Mouse (Mus musculus) stomach, embryonic 16.5 days (tissue): Measurements from ENCODE around the gene Pdhx. TPM values are rescaled to one million over a fixed set of nuclear protein-coding genes. Genes with fewer than 3 reads are reported as not detected.

Source experiments
- ATAC-seq: fragments of 200-750 bp; cut with Nextera tagmentation; 2 replicates; pipeline ENCODE4 v1.8.0; 2017; ENCODE audit warnings: moderate number of reproducible peaks, moderate TSS enrichment; ENCODE audit not compliant: insufficient read depth, low FRiP score
- H3K27ac ChIP-seq: fragments of 300-500 bp; sonication (generic); 2 replicates; pipeline ENCODE4 v1.5.1; 2014; ENCODE audit warnings: low read length
- H3K27me3 ChIP-seq: fragments of 300-500 bp; sonication (generic); 2 replicates; pipeline ENCODE4 v1.6.1; 2014; ENCODE audit warnings: low read length, control low read depth, mixed read lengths; ENCODE audit not compliant: control insufficient read depth, insufficient read depth
- H3K36me3 ChIP-seq: fragments of 300-500 bp; sonication (generic); 2 replicates; pipeline ENCODE4 v1.6.1; 2014; ENCODE audit warnings: low read length; ENCODE audit not compliant: control insufficient read depth, insufficient read depth
- H3K4me1 ChIP-seq: fragments of 300-500 bp; sonication (generic); 2 replicates; pipeline ENCODE4 v1.6.1; 2014; ENCODE audit warnings: low read length, control low read depth, mixed read lengths; ENCODE audit not compliant: control insufficient read depth, insufficient read depth
- H3K4me2 ChIP-seq: fragments of 300-500 bp; sonication (generic); 2 replicates; pipeline ENCODE4 v1.6.1; 2014; ENCODE audit warnings: low read depth, low read length, mixed read lengths
- H3K4me3 ChIP-seq: fragments of 300-500 bp; sonication (generic); replicated peaks from 2 replicates; pipeline ENCODE4 v1.5.1; 2014; ENCODE audit warnings: mild to moderate bottlenecking, low read length
- H3K9ac ChIP-seq: fragments of 300-500 bp; sonication (generic); 2 replicates; pipeline ENCODE4 v1.6.1; 2014; ENCODE audit warnings: low read length
- H3K9me3 ChIP-seq: fragments of 300-500 bp; sonication (generic); replicated peaks from 2 replicates; pipeline ENCODE4 v1.6.1; 2016; ENCODE audit warnings: low read length, control low read depth; ENCODE audit not compliant: control insufficient read depth
- WGBS: fragments of 180-500 bp; shearing (Covaris S2); extraction: QIAGEN DNeasy Blood & Tissue Kit; methylation state at CpG from one replicate; pipeline ENCODE4 v1.1.7; 2014; 5-methylcytosine and 5-hydroxymethylcytosine counted together
- polyA plus RNA-seq: library from polyadenylated mRNA; unstranded; fragments of >200 nt; fragmentation: Nextera tagmentation; extraction: Ambion mirVana; gene quantifications from 2 replicates; pipeline ENCODE4 v1.2.1, GENCODE M21; 2015

Pdhx gene
- polyA plus RNA-seq, 1 experiment from 2014 or later: 39.6 TPM

DNA sequence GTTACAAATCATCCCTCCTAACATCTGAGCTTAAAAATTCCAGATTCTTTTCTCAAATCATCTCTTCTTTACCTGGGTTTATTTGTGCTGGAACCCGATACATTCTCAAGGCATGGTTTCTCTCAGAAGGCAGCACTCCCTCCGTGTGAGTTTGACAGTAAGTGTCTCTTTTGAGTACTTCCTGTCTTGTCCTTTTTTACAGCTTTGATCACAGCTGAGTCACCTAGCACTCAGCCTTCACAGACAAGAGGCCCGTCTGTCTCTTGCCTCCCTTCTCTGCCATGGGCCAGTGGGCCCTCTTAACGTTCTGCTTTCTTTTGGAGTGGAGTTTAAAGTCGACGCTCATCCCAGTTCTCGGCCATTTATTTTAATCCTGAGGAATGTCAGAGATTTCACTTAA is 68.7 kb downstream of the Pdhx start:
- Histone ChIP-seq H3K4me1 (no peaks in the 10 kb centered on the region), H3K27ac (no peak overlapping the region), H3K36me3 (no peaks in the 10 kb centered on the region), H3K9me3 (no peaks in the 10 kb centered on the region), H3K4me3 (no peak overlapping the region), H3K4me2 (no peak overlapping the region), H3K9ac (no peak overlapping the region), H3K27me3 (no peaks in the 10 kb centered on the region)
- ATAC-seq: no peak
- WGBS: 51% methylated on average over 7 of the region's 7 CpGs

DNA sequence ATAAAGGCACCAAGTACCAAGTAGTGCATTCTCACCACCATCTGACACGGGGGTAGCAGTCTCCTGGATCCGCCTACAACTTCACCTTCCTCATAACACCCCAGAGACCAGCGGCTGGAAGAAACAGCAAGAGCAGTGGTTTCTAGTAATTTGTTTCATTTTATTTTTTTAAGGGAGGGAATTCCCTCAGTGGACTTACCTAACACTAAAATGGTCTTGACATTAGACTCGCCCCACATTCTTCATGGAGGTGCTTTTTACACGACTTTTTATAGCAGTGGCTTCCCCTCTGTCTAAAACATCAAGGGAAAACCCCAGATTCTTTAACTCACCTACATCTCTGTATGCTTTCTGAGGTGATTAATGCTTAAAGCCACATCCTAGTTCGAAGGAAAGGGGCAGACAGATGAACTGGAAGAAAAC is 74.1 kb downstream of the Pdhx start:
- Histone ChIP-seq H3K27ac (no peak overlapping the region), H3K36me3 (no peaks in the 10 kb centered on the region), H3K4me1 (no peaks in the 10 kb centered on the region), H3K4me2 (no peak overlapping the region), H3K27me3 (no peaks in the 10 kb centered on the region), H3K4me3 (no peak overlapping the region), H3K9ac (no peak overlapping the region), H3K9me3 (no peaks in the 10 kb centered on the region)
- no peak for ATAC-seq
- 53% methylated on average over 6 of the region's 6 CpGs for WGBS

DNA sequence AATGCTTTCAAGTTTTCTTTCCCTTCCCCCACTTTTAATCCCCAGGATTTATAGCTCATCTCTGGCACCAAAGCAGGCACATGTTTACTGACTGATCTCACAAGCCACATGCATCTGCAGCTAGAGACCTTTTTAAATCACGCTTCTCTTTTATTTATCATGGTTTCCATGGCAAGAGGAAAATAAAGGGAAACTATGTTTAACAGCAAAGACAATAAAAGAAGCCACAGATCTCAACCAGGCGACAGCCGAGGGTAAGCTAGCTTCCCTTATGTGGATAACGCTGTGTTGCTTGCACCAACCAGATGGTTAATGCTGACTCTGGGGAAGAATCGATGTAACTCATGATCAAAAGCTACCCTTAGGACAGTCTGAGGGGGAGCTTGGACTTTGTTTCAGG is 75.0 kb downstream of the Pdhx start:
- Histone ChIP-seq H3K9me3 (no peaks in the 10 kb centered on the region), H3K36me3 (no peaks in the 10 kb centered on the region), H3K9ac (no peak overlapping the region), H3K4me3 (no peak overlapping the region), H3K4me1 (no peaks in the 10 kb centered on the region), H3K4me2 (no peak overlapping the region), H3K27me3 (no peaks in the 10 kb centered on the region), H3K27ac (no peak overlapping the region; the same call in 1 of the 2 replicates)
- ATAC-seq: 0 out of 2 replicates have a peak, but pooled peaks have one; percentile 44
- 40% methylated on average over 5 of the region's 5 CpGs for WGBS

DNA sequence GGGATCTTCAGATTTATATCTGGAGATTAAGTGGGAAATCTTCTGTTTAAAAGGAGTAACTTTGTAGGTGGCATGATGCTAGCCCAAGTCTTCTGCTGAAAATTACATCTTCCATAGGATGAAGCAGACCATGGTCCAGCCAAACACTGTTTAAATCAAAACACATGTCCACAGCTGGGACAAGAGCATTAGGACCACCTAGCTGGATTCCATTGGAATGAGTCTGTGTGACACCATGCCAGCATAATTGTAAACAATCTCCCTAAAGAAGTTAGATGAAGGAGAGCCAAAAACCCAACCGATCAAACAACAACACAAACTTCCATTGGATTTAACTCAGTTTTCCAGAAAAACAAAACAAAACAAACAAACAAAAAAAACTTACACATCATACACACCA is 75.4 kb downstream of the Pdhx start:
- no peaks in the 10 kb centered on the region for H3K27me3 ChIP-seq
- H3K9me3 ChIP-seq: no peaks in the 10 kb centered on the region
- no peak overlapping the region for H3K4me2 ChIP-seq
- no peak overlapping the region for H3K27ac ChIP-seq
- 66% methylated on average over 1 of the region's 1 CpGs for WGBS
- H3K36me3 ChIP-seq: no peaks in the 10 kb centered on the region
- no peak overlapping the region for H3K9ac ChIP-seq
- H3K4me3 ChIP-seq: no peak overlapping the region
- ATAC-seq: no peak
- H3K4me1 ChIP-seq: no peaks in the 10 kb centered on the region

DNA sequence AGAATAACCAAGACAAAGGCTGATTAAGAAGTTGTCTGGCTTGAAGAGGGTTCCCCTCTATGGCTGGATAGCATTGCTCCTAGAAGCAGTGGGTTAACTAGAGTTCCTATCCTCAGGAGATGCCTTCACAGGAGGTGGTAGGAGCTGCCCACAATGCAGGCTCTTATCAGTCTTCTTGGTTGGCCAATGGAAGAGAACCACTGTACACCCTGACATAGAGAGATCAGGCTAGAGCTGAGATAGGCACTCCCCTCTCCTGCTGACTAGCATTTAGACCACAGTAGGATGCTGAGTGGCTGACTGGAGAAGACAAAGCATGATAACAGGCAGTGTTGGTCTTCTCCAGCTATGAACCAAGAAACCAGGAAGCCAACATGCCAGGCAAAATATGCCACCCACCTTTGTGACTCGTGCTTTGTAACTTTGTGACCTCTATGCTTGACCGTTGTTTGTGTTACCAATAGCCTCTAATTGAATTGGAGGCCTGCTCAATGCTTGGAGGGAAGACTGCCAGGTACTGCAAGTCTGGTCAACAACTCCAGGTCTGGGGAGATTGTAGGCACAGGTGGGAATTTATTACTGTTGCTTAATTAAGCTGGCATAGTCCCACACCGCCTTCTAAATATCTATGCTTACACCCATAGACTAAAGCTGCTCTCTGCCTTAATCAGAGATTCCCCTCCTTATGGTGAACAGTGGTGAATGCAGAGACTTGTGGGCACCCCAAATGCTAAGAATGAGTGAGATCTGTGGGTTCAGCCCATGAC is 79.3 kb downstream of the Pdhx start:
- WGBS: 87% methylated on average over 3 of the region's 3 CpGs
- no peak overlapping the region for H3K9ac ChIP-seq

DNA sequence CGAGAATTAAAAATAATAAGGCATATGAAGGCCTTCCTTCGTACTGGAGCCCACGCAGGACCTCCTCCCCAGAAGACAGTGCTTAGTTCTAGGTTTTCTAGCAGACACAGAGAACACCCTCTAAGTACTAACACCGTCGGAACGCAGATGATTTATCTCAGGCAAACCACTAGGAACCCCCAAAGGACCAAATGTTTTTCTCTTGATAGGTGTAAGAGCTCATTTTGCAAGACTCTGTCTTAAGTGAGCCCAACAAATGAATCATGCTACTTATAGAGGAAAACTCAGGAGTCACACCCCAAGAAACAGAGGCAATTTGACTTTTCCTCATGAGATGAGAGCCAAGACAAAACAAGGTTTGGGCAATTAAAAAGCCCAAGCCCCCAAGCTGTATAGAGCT is 80.9 kb downstream of the Pdhx start:
- no peaks in the 10 kb centered on the region for H3K27me3 ChIP-seq
- H3K4me1 ChIP-seq: peaks cover 8% of the 10 kb centered on the region; the same call in 1 of the 2 replicates
- no peaks in the 10 kb centered on the region for H3K9me3 ChIP-seq
- WGBS: 74% methylated on average over 6 of the region's 6 CpGs
- no peak overlapping the region for H3K9ac ChIP-seq
- H3K4me3 ChIP-seq: no peak overlapping the region
- no peaks in the 10 kb centered on the region for H3K36me3 ChIP-seq
- ATAC-seq: no peak
- H3K27ac ChIP-seq: no peak overlapping the region
- H3K4me2 ChIP-seq: no peak overlapping the region

More for the DNA sequence above, 79.3 kb downstream of the Pdhx start:
- no peak for ATAC-seq
- Histone ChIP-seq H3K4me2 (no peak overlapping the region), H3K36me3 (no peaks in the 10 kb centered on the region), H3K4me3 (no peak overlapping the region), H3K27me3 (no peaks in the 10 kb centered on the region), H3K4me1 (peaks cover 8% of the 10 kb centered on the region; the same call in 1 of the 2 replicates), H3K27ac (no peak overlapping the region), H3K9me3 (no peaks in the 10 kb centered on the region)

DNA sequence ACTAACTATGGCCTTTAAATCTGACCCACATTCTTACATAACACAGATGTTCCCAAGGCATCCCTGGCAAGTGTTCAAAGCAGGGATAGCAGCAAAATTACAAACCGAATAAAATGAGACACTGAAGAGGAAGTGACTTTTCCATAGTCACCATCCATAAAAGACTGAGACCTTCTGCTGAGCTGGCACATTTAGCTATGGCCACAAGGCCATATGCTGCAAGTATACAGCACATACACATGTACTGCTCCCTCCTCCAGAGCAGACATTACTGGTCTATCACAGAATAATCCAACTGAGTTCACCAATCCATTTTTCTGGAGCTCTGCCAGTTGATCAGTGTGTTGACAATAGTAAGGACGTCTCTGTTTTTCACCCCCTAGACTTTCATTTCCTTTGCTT is 83.0 kb downstream of the Pdhx start:
- no peak for ATAC-seq
- WGBS: 33% methylated on average over 2 of the region's 2 CpGs

DNA sequence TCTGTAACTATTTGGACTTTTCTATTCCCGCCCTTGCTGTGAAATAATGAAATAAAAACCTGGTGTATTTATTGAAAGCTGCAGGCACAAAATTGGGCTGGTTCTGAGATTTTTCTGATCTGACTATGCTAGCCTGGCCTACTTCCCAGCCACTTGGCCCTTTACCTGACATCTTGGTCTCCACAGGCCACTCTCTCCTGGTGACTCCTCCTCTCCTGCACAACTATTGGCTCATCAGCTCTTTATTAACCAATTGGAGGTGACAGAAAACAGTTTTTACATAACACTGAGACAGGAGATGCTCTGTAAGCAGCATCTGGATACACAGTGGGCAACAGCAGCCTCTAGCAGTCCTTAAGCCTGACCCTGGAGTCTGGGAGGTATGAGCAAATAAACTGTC is 83.9 kb downstream of the Pdhx start:
- Histone ChIP-seq H3K36me3 (no peaks in the 10 kb centered on the region), H3K4me2 (no peak overlapping the region), H3K27ac (no peak overlapping the region), H3K27me3 (no peaks in the 10 kb centered on the region), H3K4me1 (peaks cover 8% of the 10 kb centered on the region; the same call in 1 of the 2 replicates), H3K4me3 (no peak overlapping the region), H3K9ac (no peak overlapping the region), H3K9me3 (no peaks in the 10 kb centered on the region)
- no peak for ATAC-seq
- WGBS: 92% methylated on average over 1 of the region's 1 CpGs

More for the DNA sequence above, 83.0 kb downstream of the Pdhx start:
- H3K27ac ChIP-seq: 0 out of 2 replicates have a peak overlapping the region, but pooled peaks have one; percentile 26
- H3K27me3 ChIP-seq: no peaks in the 10 kb centered on the region
- peaks cover 8% of the 10 kb centered on the region; the same call in 1 of the 2 replicates for H3K4me1 ChIP-seq
- no peaks in the 10 kb centered on the region for H3K36me3 ChIP-seq
- no peak overlapping the region for H3K9ac ChIP-seq
- no peak overlapping the region for H3K4me2 ChIP-seq
- no peak overlapping the region for H3K4me3 ChIP-seq
- H3K9me3 ChIP-seq: no peaks in the 10 kb centered on the region

DNA sequence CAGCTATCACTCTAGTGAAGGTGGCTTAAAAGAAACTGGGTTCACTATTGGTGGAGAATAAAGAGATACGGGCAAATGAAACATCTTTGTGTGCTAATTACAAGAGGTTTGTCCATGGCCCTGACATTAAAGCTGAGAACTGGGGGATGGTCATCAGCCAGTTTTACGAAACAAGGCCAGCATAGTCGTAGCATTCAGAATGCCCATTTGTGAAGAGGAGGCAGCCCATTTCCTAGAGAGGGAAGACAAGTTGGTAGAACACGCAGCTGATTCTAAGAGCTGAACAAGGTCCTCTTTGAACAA is 85.7 kb downstream of the Pdhx start:
- H3K4me3 ChIP-seq: no peak overlapping the region
- no peak overlapping the region for H3K27ac ChIP-seq
- H3K4me1 ChIP-seq: peaks cover 8% of the 10 kb centered on the region; the same call in 1 of the 2 replicates
- H3K36me3 ChIP-seq: no peaks in the 10 kb centered on the region
- no peak for ATAC-seq
- 91% methylated on average over 4 of the region's 4 CpGs for WGBS
- H3K9me3 ChIP-seq: no peaks in the 10 kb centered on the region
- H3K4me2 ChIP-seq: no peak overlapping the region
- H3K27me3 ChIP-seq: no peaks in the 10 kb centered on the region
- no peak overlapping the region for H3K9ac ChIP-seq
